Mouse (Mus musculus): ENCODE results near the gene Setd1b.

GRCm38 (mm10) chr5:123109452-123110203, 32.4 kb upstream of the Setd1b start:
- TF ChIP-seq CTCF (IDR thresholded peaks at IDR 0.05; ENCODE audit: low read depth, low read length) = no peak
- TF ChIP-seq POLR2A (IDR thresholded peaks at IDR 0.05; ENCODE audit: borderline replicate concordance, low read depth, low read length) = no peak
